Mouse (Mus musculus) heart, postnatal 25 days (tissue): ENCODE measurements at regions not wholly inside any gene's neighbourhood (a gene's known extent, or its start where the extent isn't known, plus 50 kb on each side); places are given as distances from the start of the nearest gene placed in this dataset.

ENCODE experiments used
- DNase-seq: peaks from one replicate; pipeline ENCODE4 v3.0.0; 2022; ENCODE audit warnings: low spot score
- intact Hi-C: fragments of 180-260 bp; cut with DNase I; formaldehyde crosslinking; loops from one replicate; pipeline ENCODE4 v1.15.1; 2025

DNA sequence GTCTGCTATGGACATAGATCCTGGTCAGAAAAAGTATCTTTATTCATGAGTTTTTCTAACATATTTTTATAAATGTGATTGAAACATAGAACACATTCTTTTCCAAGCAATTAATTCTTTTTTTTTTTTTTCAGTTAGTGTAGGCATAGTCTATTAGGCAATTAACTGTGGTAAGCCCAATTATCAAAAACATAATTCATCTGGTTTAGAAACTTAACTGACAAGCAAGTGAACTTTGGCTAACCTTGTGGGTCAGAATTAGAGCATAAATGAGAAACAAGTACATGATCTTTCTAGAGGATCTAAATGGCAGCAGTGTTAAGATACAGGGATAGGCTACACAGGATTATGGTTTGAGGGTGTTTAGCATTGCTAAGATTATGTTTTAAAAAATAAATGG, 1007.2 kb downstream of the Efnb2 start:
- DNase-seq: no peak
- intact Hi-C loops: no loop called here
